Mouse (Mus musculus) hindbrain, embryonic 13.5 days (tissue): ENCODE data around the gene Klhl29. TPM values are rescaled to one million over a fixed set of nuclear protein-coding genes. Genes with fewer than 3 reads are reported as not detected.
A peak's percentile ranks its signal among the peaks of the same experiment; 100 is the strongest.

Source experiments
- ATAC-seq: fragments of 200-750 bp; cut with Nextera tagmentation; 2 replicates; pipeline ENCODE4 v1.8.0; 2017; ENCODE audit warnings: moderate TSS enrichment; ENCODE audit not compliant: low FRiP score
- H3K27ac ChIP-seq: fragments of 300-500 bp; sonication (generic); 2 replicates; pipeline ENCODE4 v1.5.1; 2015; ENCODE audit warnings: inconsistent platforms, mild to moderate bottlenecking, moderate library complexity
- H3K27me3 ChIP-seq: fragments of 300-500 bp; sonication (generic); 2 replicates; pipeline ENCODE4 v1.6.1; 2015; ENCODE audit warnings: mild to moderate bottlenecking, inconsistent platforms
- H3K36me3 ChIP-seq: fragments of 300-500 bp; sonication (generic); 2 replicates; pipeline ENCODE4 v1.6.1; 2015; ENCODE audit warnings: mild to moderate bottlenecking, inconsistent platforms
- H3K4me1 ChIP-seq: fragments of 300-500 bp; sonication (generic); replicated peaks from 2 replicates; pipeline ENCODE4 v1.6.1; 2015; ENCODE audit warnings: inconsistent platforms
- H3K4me2 ChIP-seq: fragments of 300-500 bp; sonication (generic); 2 replicates; pipeline ENCODE4 v1.6.1; 2015; ENCODE audit warnings: inconsistent platforms, mild to moderate bottlenecking, moderate library complexity
- H3K4me3 ChIP-seq: fragments of 300-500 bp; sonication (generic); 2 replicates; pipeline ENCODE4 v1.5.1; 2015; ENCODE audit warnings: mild to moderate bottlenecking, inconsistent platforms
- H3K9ac ChIP-seq: fragments of 300-500 bp; sonication (generic); 2 replicates; pipeline ENCODE4 v1.6.1; 2015; ENCODE audit warnings: mild to moderate bottlenecking, inconsistent platforms
- H3K9me3 ChIP-seq: fragments of 300-500 bp; sonication (generic); 2 replicates; pipeline ENCODE4 v1.6.1; 2016; ENCODE audit warnings: inconsistent platforms
- WGBS: fragments of 180-500 bp; shearing (Covaris S2); methylation state at CpG from one replicate; pipeline ENCODE4 v1.1.7; 2015; 5-methylcytosine and 5-hydroxymethylcytosine counted together
- polyA plus RNA-seq: library from polyadenylated mRNA; unstranded; fragments of >200 nt; fragmentation: Nextera tagmentation; extraction: Ambion mirVana; gene quantifications from 2 replicates; pipeline ENCODE4 v1.2.1, GENCODE M21; 2015

Klhl29 gene
- polyA plus RNA-seq, 1 experiment from 2014 or later: 4.0 TPM

DNA sequence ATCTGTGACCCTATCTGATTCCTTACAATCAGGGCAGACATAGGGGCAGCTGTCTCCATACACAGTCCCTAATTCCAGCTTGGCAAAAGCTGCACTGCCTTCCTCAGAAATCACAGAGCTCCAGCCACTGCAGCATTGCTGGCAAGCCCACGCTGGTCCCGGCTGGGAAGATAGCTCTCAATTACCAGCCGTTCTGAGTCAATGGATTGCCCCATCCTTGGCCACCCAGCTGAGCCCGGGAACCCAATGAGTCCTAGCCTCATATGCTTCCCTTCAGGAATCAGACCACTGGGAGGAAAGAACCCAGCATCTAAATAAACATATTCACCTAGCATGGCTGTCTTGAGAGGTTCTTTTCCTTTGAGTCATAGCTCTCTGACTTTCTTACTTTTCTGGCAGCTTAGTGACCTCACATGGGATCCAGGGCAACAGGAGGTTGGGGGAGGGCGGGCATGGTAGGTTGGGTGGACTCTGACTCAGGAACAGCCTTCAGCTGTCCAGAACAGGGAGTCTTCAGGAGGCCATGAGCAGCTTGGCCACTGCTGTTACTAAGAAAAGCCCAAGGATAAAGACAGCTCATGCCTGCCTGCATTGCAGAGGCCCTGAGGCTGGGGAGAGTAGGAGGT, 198.7 kb downstream of the Klhl29 start:
- Histone ChIP-seq H3K9ac (no peak overlapping the region), H3K27me3 (no peaks in the 10 kb centered on the region), H3K36me3 (no peaks in the 10 kb centered on the region), H3K4me1 (peaks cover 42% of the 10 kb centered on the region), H3K27ac (no peak overlapping the region), H3K4me3 (no peak overlapping the region), H3K4me2 (no peak overlapping the region), H3K9me3 (no peaks in the 10 kb centered on the region)
- ATAC-seq: no peak
- 63% methylated on average over 5 of the region's 5 CpGs for WGBS

- Histone ChIP-seq H3K27me3 (no peaks in the 10 kb centered on the region), H3K27ac (no peak overlapping the region), H3K36me3 (no peaks in the 10 kb centered on the region), H3K9me3 (no peaks in the 10 kb centered on the region), H3K9ac (no peak overlapping the region), H3K4me1 (peaks cover 25% of the 10 kb centered on the region), H3K4me2 (no peak overlapping the region), H3K4me3 (no peak overlapping the region)
- peak; percentile 73 for ATAC-seq
- 56% methylated on average over 6 of the region's 6 CpGs for WGBS
Observed at GRCm38 (mm10) chr12:5166141-5166540, 209.3 kb downstream of the Klhl29 start.

GRCm38 (mm10) chr12:5165411-5165810, 210.1 kb downstream of the Klhl29 start:
- Histone ChIP-seq H3K27ac (peak overlapping the region; percentile 78), H3K9me3 (no peaks in the 10 kb centered on the region), H3K4me2 (no peak overlapping the region), H3K9ac (no peak overlapping the region), H3K4me3 (no peak overlapping the region), H3K36me3 (no peaks in the 10 kb centered on the region), H3K4me1 (peaks cover 25% of the 10 kb centered on the region), H3K27me3 (no peaks in the 10 kb centered on the region)
- 67% methylated on average over 9 of the region's 9 CpGs for WGBS
- no peak for ATAC-seq

GRCm38 (mm10) chr12:5162672-5163071, 212.8 kb downstream of the Klhl29 start:
- no peaks in the 10 kb centered on the region for H3K36me3 ChIP-seq
- H3K4me1 ChIP-seq: peaks cover 25% of the 10 kb centered on the region
- no peaks in the 10 kb centered on the region for H3K27me3 ChIP-seq
- H3K4me3 ChIP-seq: no peak overlapping the region
- H3K4me2 ChIP-seq: no peak overlapping the region
- whole genome bisulfite sequencing: 92% methylated on average over 6 of the region's 6 CpGs
- no peaks in the 10 kb centered on the region for H3K9me3 ChIP-seq
- H3K9ac ChIP-seq: no peak overlapping the region
- ATAC-seq: no peak
- no peak overlapping the region for H3K27ac ChIP-seq

DNA sequence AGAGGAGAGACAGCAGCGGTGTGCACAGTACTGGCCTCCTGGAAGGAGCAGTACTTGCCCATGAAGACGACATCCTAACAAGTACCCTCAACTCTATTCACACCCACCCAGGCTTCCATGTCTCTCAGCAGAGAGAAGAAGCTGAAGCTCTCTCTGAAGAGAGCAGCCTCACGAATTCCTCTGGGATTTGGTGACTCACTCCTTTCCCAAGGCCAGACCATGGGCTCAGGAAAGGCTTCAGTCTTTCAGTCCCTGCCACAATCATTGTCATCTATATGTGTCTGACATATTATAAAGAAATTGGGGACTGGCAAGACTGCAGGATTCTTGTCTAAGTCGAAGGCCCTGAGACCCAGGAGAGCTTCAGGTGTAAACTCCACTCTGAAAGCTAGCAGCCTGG, 213.9 kb downstream of the Klhl29 start:
- H3K4me2 ChIP-seq: no peak overlapping the region
- no peaks in the 10 kb centered on the region for H3K36me3 ChIP-seq

DNA sequence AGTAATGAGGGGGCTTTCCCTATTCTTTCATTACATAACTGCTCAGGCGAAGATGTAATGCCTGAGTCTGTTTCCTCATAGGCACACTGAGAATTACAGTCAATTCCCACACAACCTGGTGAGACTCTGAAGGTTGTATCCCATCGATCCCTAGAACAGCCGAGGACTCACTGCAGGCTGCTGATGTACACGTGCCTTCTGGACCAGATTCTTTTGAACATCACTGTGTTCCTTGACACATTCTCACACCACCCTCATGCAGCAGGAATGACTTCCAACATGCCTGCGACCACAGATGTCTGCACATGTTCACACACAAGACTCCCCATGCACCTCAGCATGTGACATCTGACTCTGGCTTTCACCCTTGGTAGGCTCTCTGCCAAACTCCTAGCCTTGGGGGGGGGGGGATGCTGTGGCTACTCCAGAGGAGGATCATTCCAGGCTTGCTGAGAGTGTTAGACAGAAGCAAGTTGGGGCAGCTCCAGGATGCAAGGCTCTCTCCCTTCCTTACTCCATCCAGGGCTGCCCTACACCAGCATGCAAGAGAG, 217.5 kb downstream of the Klhl29 start:
- H3K27ac ChIP-seq: no peak overlapping the region
- 85% methylated on average over 5 of the region's 5 CpGs for WGBS
- no peak overlapping the region for H3K4me2 ChIP-seq
- ATAC-seq: no peak
- no peak overlapping the region for H3K9ac ChIP-seq
- H3K27me3 ChIP-seq: no peaks in the 10 kb centered on the region
- no peak overlapping the region for H3K4me3 ChIP-seq
- H3K9me3 ChIP-seq: no peaks in the 10 kb centered on the region
- 0 out of 2 replicates have a peak, but pooled peaks cover 4% of the 10 kb centered on the region for H3K4me1 ChIP-seq
- no peaks in the 10 kb centered on the region for H3K36me3 ChIP-seq

More for the DNA sequence above, 213.9 kb downstream of the Klhl29 start:
- peaks cover 25% of the 10 kb centered on the region for H3K4me1 ChIP-seq
- no peaks in the 10 kb centered on the region for H3K27me3 ChIP-seq
- H3K27ac ChIP-seq: no peak overlapping the region
- no peak overlapping the region for H3K9ac ChIP-seq
- 93% methylated on average over 4 of the region's 4 CpGs for whole genome bisulfite sequencing
- no peak overlapping the region for H3K4me3 ChIP-seq
- no peaks in the 10 kb centered on the region for H3K9me3 ChIP-seq
- ATAC-seq: no peak

- H3K27ac ChIP-seq: no peak overlapping the region
Observed at GRCm38 (mm10) chr12:5157021-5157681, 218.3 kb downstream of the Klhl29 start.

DNA sequence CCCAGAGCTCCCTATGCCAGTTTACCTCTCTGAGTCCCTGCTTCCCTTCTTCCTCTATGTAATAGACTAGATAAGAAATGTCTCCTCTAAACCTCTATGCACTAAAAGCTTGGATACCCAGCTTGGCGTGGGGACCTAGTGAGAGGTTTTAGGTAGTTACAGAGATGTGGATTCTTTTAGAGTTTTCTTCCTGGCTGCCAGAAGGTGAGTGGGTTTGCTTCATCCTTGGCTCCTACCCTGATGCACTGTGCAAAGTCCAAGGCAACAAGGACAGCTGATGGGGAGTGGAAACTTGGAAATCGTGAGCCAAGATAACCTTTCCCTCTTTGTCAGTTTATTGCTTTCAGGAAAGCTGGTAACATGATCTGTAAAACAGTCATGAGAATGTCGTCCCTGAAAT, 220.3 kb downstream of the Klhl29 start:
- Histone ChIP-seq H3K4me3 (no peak overlapping the region), H3K27me3 (no peaks in the 10 kb centered on the region), H3K4me1 (0 out of 2 replicates have a peak, but pooled peaks cover 9% of the 10 kb centered on the region), H3K9me3 (no peaks in the 10 kb centered on the region), H3K36me3 (no peaks in the 10 kb centered on the region), H3K9ac (no peak overlapping the region), H3K27ac (no peak overlapping the region), H3K4me2 (no peak overlapping the region)
- WGBS: 87% methylated on average over 3 of the region's 3 CpGs
- no peak for ATAC-seq

More at GRCm38 (mm10) chr12:5157021-5157681, 218.3 kb downstream of the Klhl29 start:
- Histone ChIP-seq H3K36me3 (no peaks in the 10 kb centered on the region), H3K9ac (no peak overlapping the region), H3K4me2 (no peak overlapping the region), H3K4me1 (no peaks in the 10 kb centered on the region), H3K9me3 (no peaks in the 10 kb centered on the region), H3K27me3 (no peaks in the 10 kb centered on the region), H3K4me3 (no peak overlapping the region)
- ATAC-seq: no peak
- 92% methylated on average over 6 of the region's 6 CpGs for WGBS

DNA sequence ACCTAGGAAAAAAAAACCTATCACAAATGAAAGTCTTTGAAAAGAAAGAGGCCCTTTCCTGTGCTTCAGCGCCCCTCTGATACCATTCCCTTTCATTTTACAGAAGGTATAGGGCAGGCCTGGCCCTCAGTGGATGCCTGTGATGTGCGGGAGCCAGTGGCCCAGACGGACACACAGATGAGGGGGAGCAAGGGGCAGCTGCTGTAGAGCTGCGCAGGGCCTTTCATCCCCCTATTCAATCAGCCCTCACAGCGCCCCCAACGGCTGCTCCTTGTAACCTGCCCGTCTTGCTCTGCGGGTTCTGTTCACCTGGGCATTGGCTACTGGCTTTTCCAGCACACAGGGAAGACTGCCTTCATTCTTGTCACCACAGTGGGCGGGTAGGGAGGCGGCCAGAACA, 223.6 kb downstream of the Klhl29 start:
- H3K4me3 ChIP-seq: no peak overlapping the region
- H3K4me2 ChIP-seq: no peak overlapping the region
- 0 out of 2 replicates have a peak, but pooled peaks cover 9% of the 10 kb centered on the region for H3K4me1 ChIP-seq
- ATAC-seq: no peak
- H3K27ac ChIP-seq: no peak overlapping the region
- no peaks in the 10 kb centered on the region for H3K36me3 ChIP-seq
- 28% methylated on average over 10 of the region's 10 CpGs for WGBS
- H3K9ac ChIP-seq: no peak overlapping the region
- no peaks in the 10 kb centered on the region for H3K9me3 ChIP-seq
- no peaks in the 10 kb centered on the region for H3K27me3 ChIP-seq

DNA sequence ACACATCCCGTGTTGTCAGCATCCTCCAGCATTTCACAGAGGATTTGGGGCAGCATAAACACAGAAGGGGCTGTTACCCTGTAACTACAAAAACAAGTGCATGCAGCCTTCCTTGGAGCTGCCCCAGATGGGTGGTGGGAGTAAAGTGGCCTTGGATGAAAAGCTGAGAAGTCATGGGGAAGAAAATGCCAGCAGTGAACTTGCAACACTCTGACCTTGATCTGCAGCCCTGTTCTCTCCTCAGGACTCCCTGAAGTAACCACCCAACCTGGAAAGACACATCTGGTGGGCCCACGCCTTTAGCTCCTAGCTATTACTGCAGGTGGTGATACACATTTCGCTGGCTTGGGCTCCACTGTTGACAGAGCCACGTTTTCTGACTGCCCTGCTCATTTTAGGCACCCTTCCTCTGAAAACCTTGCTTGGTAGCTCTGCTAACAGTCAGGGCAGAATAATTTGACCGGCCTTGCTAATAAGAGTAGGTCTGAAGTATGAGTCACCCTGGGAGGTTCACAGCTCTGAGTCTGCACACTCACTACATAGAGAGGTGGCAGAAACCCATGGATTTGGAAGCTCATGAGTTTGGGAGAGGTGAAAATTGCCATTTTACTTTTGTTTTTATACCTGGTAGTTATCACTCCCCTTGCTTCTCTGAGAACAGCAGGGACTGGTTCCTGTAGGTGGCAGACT, 228.0 kb downstream of the Klhl29 start:
- H3K4me2 ChIP-seq: no peak overlapping the region
- no peaks in the 10 kb centered on the region for H3K27me3 ChIP-seq
- no peaks in the 10 kb centered on the region for H3K36me3 ChIP-seq
- no peak overlapping the region for H3K9ac ChIP-seq
- H3K4me3 ChIP-seq: no peak overlapping the region
- H3K27ac ChIP-seq: no peak overlapping the region
- peaks cover 36% of the 10 kb centered on the region for H3K4me1 ChIP-seq
- H3K9me3 ChIP-seq: no peaks in the 10 kb centered on the region
- no peak for ATAC-seq
- WGBS: 82% methylated on average over 5 of the region's 5 CpGs

DNA sequence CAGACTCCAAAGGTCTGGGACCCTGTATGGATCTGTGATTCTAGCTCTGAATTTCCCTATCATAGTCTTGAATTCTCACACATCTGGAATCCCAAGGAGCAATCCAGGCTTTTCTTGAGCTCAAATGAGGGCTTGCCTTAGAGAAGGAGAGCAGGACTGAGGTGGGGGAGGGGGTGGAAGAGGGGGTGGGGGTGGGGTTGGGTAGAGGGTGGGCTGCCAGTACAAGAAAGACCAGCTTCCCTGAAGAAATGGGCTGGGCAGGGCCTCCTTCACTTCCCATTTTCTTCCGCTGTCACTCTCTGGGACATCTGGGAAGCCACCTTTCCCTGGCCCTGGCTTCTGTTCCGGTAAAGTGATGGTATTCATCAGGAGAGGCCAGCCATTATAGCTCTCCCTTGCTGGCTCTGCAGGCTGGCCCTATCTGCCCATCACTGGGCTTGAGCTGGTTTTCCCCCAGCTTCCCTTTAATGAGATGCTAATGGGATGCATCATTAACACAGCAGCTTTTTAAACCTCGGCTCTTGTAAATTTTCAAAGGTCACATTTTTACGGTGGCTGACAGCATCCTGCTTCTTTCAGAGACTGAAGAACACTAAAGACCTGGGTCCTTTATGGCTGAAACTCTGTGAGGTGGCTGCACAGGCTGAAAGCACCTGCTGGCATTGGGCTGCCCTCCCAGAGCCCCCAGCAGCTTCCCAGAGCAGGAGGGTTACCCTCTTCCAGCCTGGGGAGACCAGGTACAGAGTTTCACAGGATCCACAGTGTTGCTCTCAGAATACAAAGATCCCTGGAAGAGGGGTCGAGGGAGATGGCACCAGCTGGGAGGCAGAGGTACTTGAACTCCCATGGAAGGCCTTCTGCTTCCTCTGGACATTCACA, 231.3 kb downstream of the Klhl29 start:
- WGBS: 12% methylated on average over 5 of the region's 5 CpGs
- H3K4me3 ChIP-seq: no peak overlapping the region
- H3K9ac ChIP-seq: 0 out of 2 replicates have a peak overlapping the region, but pooled peaks have one; percentile 43
- H3K27ac ChIP-seq: peak overlapping the region; percentile 66; the same call in 1 of the 2 replicates
- H3K27me3 ChIP-seq: no peaks in the 10 kb centered on the region
- no peak overlapping the region for H3K4me2 ChIP-seq
- peaks cover 37% of the 10 kb centered on the region for H3K4me1 ChIP-seq
- ATAC-seq: peak; percentile 63
- no peaks in the 10 kb centered on the region for H3K9me3 ChIP-seq
- peaks cover 5% of the 10 kb centered on the region; the same call in 1 of the 2 replicates for H3K36me3 ChIP-seq
